Mouse (Mus musculus) limb, embryonic 12.5 days (tissue): ENCODE measurements around the gene Hmgxb4. TPM values are rescaled to one million over a fixed set of nuclear protein-coding genes. Genes with fewer than 3 reads are reported as not detected.

Source experiments
- ATAC-seq: fragments of 200-750 bp; cut with Nextera tagmentation; 2 replicates; pipeline ENCODE4 v1.8.0; 2017; ENCODE audit warnings: low read depth, moderate TSS enrichment; ENCODE audit not compliant: insufficient number of reproducible peaks, insufficient read depth, low FRiP score, low TSS enrichment
- H3K27ac ChIP-seq: fragments of 300-500 bp; sonication (generic); 2 replicates; pipeline ENCODE4 v1.5.1; 2016; ENCODE audit warnings: mild to moderate bottlenecking, moderate library complexity
- H3K27me3 ChIP-seq: fragments of 300-500 bp; sonication (generic); 2 replicates; pipeline ENCODE4 v1.6.1; 2016; ENCODE audit warnings: mild to moderate bottlenecking, moderate library complexity
- H3K36me3 ChIP-seq: fragments of 300-500 bp; sonication (generic); 2 replicates; pipeline ENCODE4 v1.6.1; 2016; ENCODE audit warnings: mild to moderate bottlenecking, moderate library complexity
- H3K4me1 ChIP-seq: fragments of 300-500 bp; sonication (generic); replicated peaks from 2 replicates; pipeline ENCODE4 v1.6.1; 2016
- H3K4me2 ChIP-seq: fragments of 300-500 bp; sonication (generic); 2 replicates; pipeline ENCODE4 v1.6.1; 2016; ENCODE audit warnings: mild to moderate bottlenecking, moderate library complexity
- H3K4me3 ChIP-seq: fragments of 300-500 bp; sonication (generic); replicated peaks from 2 replicates; pipeline ENCODE4 v1.5.1; 2016; ENCODE audit warnings: mild to moderate bottlenecking
- H3K9ac ChIP-seq: fragments of 300-500 bp; sonication (generic); replicated peaks from 2 replicates; pipeline ENCODE4 v1.6.1; 2016; ENCODE audit warnings: mild to moderate bottlenecking, moderate library complexity
- H3K9me3 ChIP-seq: fragments of 300-500 bp; sonication (generic); 2 replicates; pipeline ENCODE4 v1.6.1; 2016; ENCODE audit warnings: mild to moderate bottlenecking, moderate library complexity
- WGBS: fragments of 180-500 bp; shearing (Covaris S2); methylation state at CpG from one replicate; pipeline ENCODE4 v1.1.7; 2016; 5-methylcytosine and 5-hydroxymethylcytosine counted together
- polyA plus RNA-seq: library from polyadenylated mRNA; unstranded; fragments of >200 nt; fragmentation: Nextera tagmentation; extraction: Ambion mirVana; gene quantifications from 2 replicates; pipeline ENCODE4 v1.2.1, GENCODE M21; 2016

The Hmgxb4 gene
- polyA plus RNA-seq, 1 experiment from 2014 or later, result 49.3 TPM

- Histone ChIP-seq H3K27me3 (no peaks in the 10 kb centered on the region), H3K9me3 (no peaks in the 10 kb centered on the region), H3K4me2 (no peak overlapping the region), H3K4me1 (no peaks in the 10 kb centered on the region), H3K9ac (no peak overlapping the region), H3K4me3 (no peak overlapping the region), H3K27ac (no peak overlapping the region), H3K36me3 (no peaks in the 10 kb centered on the region)
- WGBS, result 88% methylated on average over 1 of the region's 1 CpGs
- no peak for ATAC-seq
These were observed 81.7 kb downstream of the Hmgxb4 start for GRCm38 (mm10) chr8:75074876-75075275.

- Histone ChIP-seq H3K27ac (no peak overlapping the region), H3K36me3 (no peaks in the 10 kb centered on the region), H3K4me3 (no peak overlapping the region), H3K27me3 (no peaks in the 10 kb centered on the region), H3K4me1 (peaks cover under 1% of the 10 kb centered on the region; the same call in 1 of the 2 replicates), H3K4me2 (no peak overlapping the region), H3K9me3 (no peaks in the 10 kb centered on the region), H3K9ac (no peak overlapping the region)
- 72% methylated on average over 1 of the region's 1 CpGs for whole genome bisulfite sequencing
- no peak for ATAC-seq
These were observed 85.1 kb downstream of the Hmgxb4 start for GRCm38 (mm10) chr8:75078215-75078614.

DNA sequence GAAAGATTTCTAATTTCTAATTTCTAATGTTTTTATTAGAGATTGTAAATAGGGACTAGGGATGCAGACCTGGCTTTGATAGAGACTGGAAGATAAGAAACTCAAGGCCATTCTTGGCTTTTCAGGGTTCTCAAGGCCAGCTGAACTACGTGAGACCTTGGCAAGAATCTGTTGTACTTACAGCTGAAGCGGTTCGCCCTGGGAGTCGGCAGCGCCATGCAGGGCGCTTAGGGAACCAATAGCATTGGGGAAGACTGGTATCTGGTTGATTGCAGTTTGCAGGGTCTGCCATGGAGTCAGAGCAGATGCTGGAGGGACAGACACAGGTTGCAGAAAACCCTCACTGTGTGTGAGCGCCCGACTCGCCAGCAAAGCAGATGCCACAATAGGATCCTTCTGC, 85.7 kb downstream of the Hmgxb4 start:
- peaks cover 6% of the 10 kb centered on the region; the same call in 1 of the 2 replicates for H3K4me1 ChIP-seq
- WGBS, result 95% methylated on average over 9 of the region's 9 CpGs
- no peaks in the 10 kb centered on the region for H3K36me3 ChIP-seq
- H3K9me3 ChIP-seq, result no peaks in the 10 kb centered on the region
- H3K4me3 ChIP-seq, result no peak overlapping the region
- no peak for ATAC-seq
- no peak overlapping the region for H3K4me2 ChIP-seq
- H3K27ac ChIP-seq, result no peak overlapping the region
- no peak overlapping the region for H3K9ac ChIP-seq
- no peaks in the 10 kb centered on the region for H3K27me3 ChIP-seq

Other genes starting within 250 kb of the Hmgxb4 start
- gene Isx, start 120.2 kb upstream of the Hmgxb4 start, polyA plus RNA-seq, result not detected in 2 replicates
- gene Tom1, start 40.3 kb downstream of the Hmgxb4 start, polyA plus RNA-seq, result 29.1 and 31.4 TPM in 2 replicates
- gene Hmox1, start 100.3 kb downstream of the Hmgxb4 start, polyA plus RNA-seq, result 19.3 and 23.4 TPM in 2 replicates
- 250 and 255 TPM in 2 replicates for gene Mcm5, start 116.2 kb downstream of the Hmgxb4 start, polyA plus RNA-seq
- 0.14 and 0.27 TPM in 2 replicates for gene Rasd2, start 220.6 kb downstream of the Hmgxb4 start, polyA plus RNA-seq